Mouse (Mus musculus) ES-Bruce4 (cell line): ENCODE results near the gene Opa1.

Experiments used
- CTCF ChIP-seq: IDR thresholded peaks from one replicate; pipeline ENCODE4 v1.8.1; 2011; ENCODE audit warnings: low read depth, low read length
- EP300 ChIP-seq: IDR thresholded peaks from 2 replicates; pipeline ENCODE4 v1.6.1; 2011; ENCODE audit warnings: low read depth, low read length; ENCODE audit not compliant: insufficient read depth
- POLR2A ChIP-seq: IDR thresholded peaks from one replicate; pipeline ENCODE4 v1.8.1; 2011; ENCODE audit warnings: low read length; ENCODE audit not compliant: insufficient read depth

GRCm38 (mm10) chr16:29597122-29597521, 18.0 kb downstream of the Opa1 start:
- no peak for TF ChIP-seq POLR2A
- no peak for TF ChIP-seq CTCF
- no peak for TF ChIP-seq EP300
